Mouse (Mus musculus): ENCODE measurements around the gene 4930404N11Rik.

- TF ChIP-seq CTCF (conservative IDR thresholded peaks at IDR 0.05; ENCODE audit: insufficient read depth, insufficient read length, low read depth, low read length): no peak
- no peak for TF ChIP-seq POLR2A (IDR thresholded peaks at IDR 0.05; ENCODE audit: low read depth, low read length)
Measured at GRCm38 (mm10) chr10:81323141-81323775, 42.4 kb downstream of the 4930404N11Rik start.

Data from kidney, adult 2 months (tissue).